Mouse (Mus musculus): ENCODE measurements around the gene Prkca.

Gene Prkca

GRCm38 (mm10) chr11:108340293-108340692 lies 3.4 kb downstream of the Prkca start:
- DNase-seq (ENCODE audit: low spot score in 2 of 2): no peak

- DNase-seq (ENCODE audit: low spot score in 2 of 2): no peak
These were observed 7.3 kb downstream of the Prkca start for GRCm38 (mm10) chr11:108336445-108336844.

- no peak for DNase-seq (ENCODE audit: low spot score in 2 of 2)
These were observed 8.2 kb downstream of the Prkca start for GRCm38 (mm10) chr11:108335536-108335935.

GRCm38 (mm10) chr11:108334658-108335057 lies 9.1 kb downstream of the Prkca start:
- no peak for DNase-seq (ENCODE audit: low spot score in 2 of 2)

- DNase-seq (ENCODE audit: low spot score in 2 of 2): no peak
These were observed 9.9 kb downstream of the Prkca start for GRCm38 (mm10) chr11:108333583-108334379.

- no peak for DNase-seq (ENCODE audit: low spot score in 2 of 2)
These were observed 10.7 kb downstream of the Prkca start for GRCm38 (mm10) chr11:108333006-108333405.

- DNase-seq (ENCODE audit: low spot score in 2 of 2): no peak
These were observed 12.9 kb downstream of the Prkca start for GRCm38 (mm10) chr11:108330818-108331217.

GRCm38 (mm10) chr11:108325943-108326342 lies 17.8 kb downstream of the Prkca start:
- DNase-seq (ENCODE audit: low spot score in 2 of 2): no peak

GRCm38 (mm10) chr11:108322156-108322555 lies 21.6 kb downstream of the Prkca start:
- DNase-seq (ENCODE audit: low spot score in 2 of 2): no peak

GRCm38 (mm10) chr11:108320561-108320960 lies 23.2 kb downstream of the Prkca start:
- DNase-seq (ENCODE audit: low spot score in 2 of 2): no peak

GRCm38 (mm10) chr11:108319162-108319561 lies 24.6 kb downstream of the Prkca start:
- DNase-seq (ENCODE audit: low spot score in 2 of 2): no peak

GRCm38 (mm10) chr11:108317878-108318277 lies 25.9 kb downstream of the Prkca start:
- no peak for DNase-seq (ENCODE audit: low spot score in 2 of 2)

GRCm38 (mm10) chr11:108315736-108316135 lies 28.0 kb downstream of the Prkca start:
- no peak for DNase-seq (ENCODE audit: low spot score in 2 of 2)

- DNase-seq (ENCODE audit: low spot score in 2 of 2): no peak
These were observed 31.2 kb downstream of the Prkca start for GRCm38 (mm10) chr11:108312516-108312915.

GRCm38 (mm10) chr11:108311912-108312311 lies 31.8 kb downstream of the Prkca start:
- DNase-seq (ENCODE audit: low spot score in 2 of 2): no peak

GRCm38 (mm10) chr11:108309791-108310190 lies 33.9 kb downstream of the Prkca start:
- DNase-seq (ENCODE audit: low spot score in 2 of 2): no peak

GRCm38 (mm10) chr11:108308253-108308652 lies 35.5 kb downstream of the Prkca start:
- DNase-seq (ENCODE audit: low spot score in 2 of 2): no peak

GRCm38 (mm10) chr11:108307258-108307657 lies 36.5 kb downstream of the Prkca start:
- DNase-seq (ENCODE audit: low spot score in 2 of 2): no peak

GRCm38 (mm10) chr11:108303787-108304186 lies 39.9 kb downstream of the Prkca start:
- no peak for DNase-seq (ENCODE audit: low spot score in 2 of 2)

GRCm38 (mm10) chr11:108301796-108302490 lies 41.8 kb downstream of the Prkca start:
- no peak for DNase-seq (ENCODE audit: low spot score in 2 of 2)

GRCm38 (mm10) chr11:108301036-108301435 lies 42.7 kb downstream of the Prkca start:
- DNase-seq (ENCODE audit: low spot score in 2 of 2): no peak

- DNase-seq (ENCODE audit: low spot score in 2 of 2): no peak
These were observed 43.3 kb downstream of the Prkca start for GRCm38 (mm10) chr11:108300443-108300842.

- no peak for DNase-seq (ENCODE audit: low spot score in 2 of 2)
These were observed 43.8 kb downstream of the Prkca start for GRCm38 (mm10) chr11:108299913-108300312.
